Mouse (Mus musculus): ENCODE results near the gene Eid1. TPM values are rescaled to one million over a fixed set of nuclear protein-coding genes. Genes with fewer than 3 reads are reported as not detected.

The Eid1 gene
- polyA plus RNA-seq, 1 experiment from 2014 or later = 377 TPM

DNA sequence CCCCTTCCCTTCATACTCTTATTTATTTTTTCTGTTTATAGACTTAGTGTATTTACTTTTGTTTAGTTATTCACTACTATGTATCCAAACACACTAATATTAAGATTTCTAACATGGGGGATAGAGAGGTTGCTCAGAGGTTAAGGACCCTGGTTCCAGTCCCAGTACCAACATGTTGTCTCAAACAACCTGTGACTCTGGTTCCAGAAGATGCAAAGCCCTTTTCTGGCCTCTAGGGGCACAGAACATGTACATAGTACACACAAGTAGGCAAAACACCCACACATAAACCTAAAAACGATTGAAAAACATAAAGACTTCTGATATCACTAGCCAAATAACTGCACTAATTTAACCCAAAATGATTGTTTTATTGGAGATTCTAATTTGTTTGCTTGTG is 2.0 kb upstream of the Eid1 start:
- H3K4me1 ChIP-seq = peaks cover 10% of the 10 kb centered on the region
- WGBS = 42% methylated on average over 1 of the region's 1 CpGs
- ATAC-seq (ENCODE audit: low FRiP score) = no peak
- H3K9me3 ChIP-seq (replicated peaks) = no peaks in the 10 kb centered on the region
- H3K27ac ChIP-seq (replicated peaks) = no peak overlapping the region
- no peaks in the 10 kb centered on the region for H3K27me3 ChIP-seq (replicated peaks)
- no peak overlapping the region for H3K9ac ChIP-seq (replicated peaks)
- H3K4me2 ChIP-seq = no peak overlapping the region
- no peaks in the 10 kb centered on the region for H3K36me3 ChIP-seq
- H3K4me3 ChIP-seq (replicated peaks) = no peak overlapping the region

DNA sequence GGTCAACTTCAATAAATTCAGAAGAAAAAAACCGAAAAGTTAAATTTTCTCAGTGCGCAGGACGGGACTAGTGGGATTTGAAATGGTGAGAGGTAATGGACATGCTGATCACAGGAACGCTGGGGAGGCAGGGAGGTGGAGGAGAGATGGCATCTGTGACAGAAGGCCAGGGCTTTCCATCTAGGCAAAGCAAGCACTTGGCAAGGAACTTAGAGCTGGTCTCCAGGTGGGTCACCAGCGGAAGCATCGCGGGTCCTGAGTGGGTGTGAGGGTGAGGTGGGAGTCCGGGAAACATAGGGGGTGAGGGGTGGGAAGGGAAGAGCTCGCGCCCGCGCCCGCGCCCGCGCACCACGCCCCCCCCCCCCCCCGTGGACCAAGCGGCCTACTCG is 333 bp upstream of the Eid1 start:
- H3K27me3 ChIP-seq (replicated peaks) = no peaks in the 10 kb centered on the region
- ATAC-seq (ENCODE audit: low FRiP score) = no peak; the same call in 1 of the 2 replicates
- H3K4me3 ChIP-seq (replicated peaks) = peak overlapping the region; percentile 92
- H3K36me3 ChIP-seq = no peaks in the 10 kb centered on the region
- peak overlapping the region; percentile 47 for H3K9ac ChIP-seq (replicated peaks)
- peak overlapping the region; percentile 64 for H3K4me2 ChIP-seq
- H3K4me1 ChIP-seq = peaks cover 10% of the 10 kb centered on the region
- 23% methylated on average over 9 of the region's 20 CpGs for WGBS
- peak overlapping the region; percentile 98 for H3K27ac ChIP-seq (replicated peaks)
- no peaks in the 10 kb centered on the region for H3K9me3 ChIP-seq (replicated peaks)

DNA sequence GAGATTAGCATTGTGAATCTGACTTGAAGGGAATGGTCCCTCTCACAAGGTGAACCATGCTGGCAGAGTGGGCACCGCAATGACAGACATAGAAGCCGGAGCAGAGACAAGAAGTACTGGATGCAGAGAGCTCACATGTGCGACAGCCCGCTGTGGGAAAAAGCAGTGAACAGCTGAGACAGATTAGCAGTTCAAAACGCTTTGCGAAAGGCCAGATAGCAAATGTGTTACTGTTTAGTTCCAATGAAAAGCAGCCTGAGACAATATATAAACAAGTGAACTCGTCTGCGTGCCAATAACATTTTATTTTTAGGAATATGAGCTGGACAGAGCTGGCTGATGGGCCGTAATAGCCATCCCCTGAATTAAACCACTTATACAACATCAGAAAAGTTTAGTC is 8.9 kb downstream of the Eid1 start:
- no peak for ATAC-seq (ENCODE audit: low FRiP score)

DNA sequence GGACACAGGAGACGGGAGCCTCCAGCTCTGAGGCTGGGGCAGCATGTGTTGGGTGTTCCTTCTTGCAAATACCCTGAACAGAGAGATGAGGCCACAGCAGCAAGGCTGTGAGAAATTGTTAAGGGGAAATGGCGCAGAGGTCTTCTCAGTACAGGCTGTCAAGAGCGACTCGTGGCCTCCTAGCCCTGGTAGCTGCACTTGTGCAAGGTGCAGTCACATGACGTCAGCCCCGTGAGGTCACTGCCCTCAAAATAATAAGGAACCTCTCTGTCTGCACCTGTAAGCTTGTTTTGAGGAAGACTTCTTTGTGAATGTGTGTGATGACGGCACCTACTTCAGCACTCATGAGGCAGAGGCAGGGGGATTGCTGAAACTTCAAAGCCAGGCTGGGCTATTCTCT is 11.0 kb downstream of the Eid1 start:
- Histone ChIP-seq H3K4me1 (no peaks in the 10 kb centered on the region), H3K36me3 (no peaks in the 10 kb centered on the region), H3K9me3 (replicated peaks) (no peaks in the 10 kb centered on the region), H3K9ac (replicated peaks) (no peak overlapping the region), H3K27me3 (replicated peaks) (no peaks in the 10 kb centered on the region), H3K27ac (replicated peaks) (no peak overlapping the region), H3K4me3 (replicated peaks) (no peak overlapping the region), H3K4me2 (no peak overlapping the region)
- no peak for ATAC-seq (ENCODE audit: low FRiP score)
- 89% methylated on average over 7 of the region's 7 CpGs for WGBS

More for the DNA sequence above, 8.9 kb downstream of the Eid1 start:
- Histone ChIP-seq H3K9me3 (replicated peaks) (no peaks in the 10 kb centered on the region), H3K27me3 (replicated peaks) (no peaks in the 10 kb centered on the region), H3K27ac (replicated peaks) (no peak overlapping the region), H3K4me2 (no peak overlapping the region), H3K4me3 (replicated peaks) (no peak overlapping the region), H3K4me1 (no peaks in the 10 kb centered on the region), H3K36me3 (no peaks in the 10 kb centered on the region), H3K9ac (replicated peaks) (no peak overlapping the region)
- WGBS = 84% methylated on average over 9 of the region's 9 CpGs

DNA sequence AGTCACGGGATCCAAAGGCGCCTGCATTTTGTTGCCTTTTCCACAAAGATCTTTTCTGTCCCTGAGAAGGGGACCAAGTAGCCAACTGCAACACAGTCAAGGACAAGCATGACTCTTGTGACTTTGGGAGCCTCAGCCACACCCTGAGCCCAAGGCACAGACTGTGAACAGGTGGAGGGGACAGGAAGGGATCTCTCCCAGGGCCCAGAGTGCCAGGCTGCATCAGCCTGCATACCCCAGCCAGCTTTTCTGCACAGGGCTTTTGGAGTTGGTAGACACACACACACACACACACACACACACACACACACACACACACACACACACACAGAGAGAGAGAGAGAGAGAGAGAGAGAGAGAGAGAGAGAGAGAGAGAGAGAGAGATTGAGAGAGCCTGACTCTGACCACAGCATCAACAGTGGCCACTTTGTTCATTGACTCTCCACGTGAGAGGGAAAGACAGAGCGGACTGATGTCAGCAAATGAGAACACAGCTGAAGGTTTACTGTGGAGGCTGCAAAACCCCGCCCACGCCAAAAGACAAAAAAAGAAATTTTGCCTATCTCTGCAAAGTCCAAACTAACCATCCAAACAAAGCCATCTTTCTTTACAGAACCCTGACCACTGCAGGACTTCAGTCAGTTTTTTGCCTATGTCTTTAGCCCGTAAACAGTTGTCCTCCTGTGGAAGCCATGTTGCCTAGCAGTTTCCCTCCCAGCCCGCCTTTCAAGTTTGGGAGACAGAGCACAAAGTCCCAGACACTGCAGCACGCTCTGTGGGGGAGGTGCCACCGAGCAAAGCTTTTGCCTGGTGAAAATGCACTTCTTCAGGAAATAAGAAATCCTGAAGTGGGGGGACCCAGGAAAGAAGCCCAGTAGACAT is 11.9 kb downstream of the Eid1 start:
- H3K36me3 ChIP-seq = no peaks in the 10 kb centered on the region
- ATAC-seq (ENCODE audit: low FRiP score) = no peak
- WGBS = 61% methylated on average over 10 of the region's 10 CpGs

DNA sequence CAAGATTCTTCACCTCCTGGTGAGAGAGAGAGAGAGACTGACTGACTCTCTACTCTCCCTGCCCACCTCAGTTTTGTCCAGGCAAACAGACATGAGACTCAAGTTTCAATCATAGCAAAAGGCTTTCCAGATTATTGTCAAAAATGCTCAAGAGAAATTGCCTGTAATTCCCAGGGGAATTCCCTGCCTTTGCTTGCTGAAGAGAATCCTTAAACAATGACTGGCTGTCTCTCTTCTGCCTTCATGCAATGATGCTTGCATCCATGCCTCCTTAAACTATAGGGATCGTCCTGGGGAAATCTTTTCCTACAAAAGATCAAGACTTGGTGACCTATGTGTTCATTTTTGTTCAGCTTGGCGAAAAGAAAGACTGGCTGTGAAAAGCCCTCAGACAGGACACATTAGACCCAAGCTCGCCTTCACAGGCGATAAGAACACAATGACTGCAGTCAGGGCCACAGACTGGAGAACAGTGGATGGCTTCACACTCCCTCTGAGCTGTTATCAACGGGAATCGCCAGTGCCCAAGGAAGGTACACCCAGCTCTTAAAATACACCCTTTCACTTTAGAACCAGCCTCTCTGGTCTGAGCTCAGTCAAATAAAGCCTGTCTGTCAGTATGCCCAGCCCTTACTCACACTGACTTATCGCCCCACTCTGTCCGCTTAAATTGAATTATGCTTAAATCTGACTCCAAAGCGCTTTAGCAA is 12.7 kb downstream of the Eid1 start:
- Histone ChIP-seq H3K9ac (replicated peaks) (no peak overlapping the region), H3K36me3 (no peaks in the 10 kb centered on the region), H3K9me3 (replicated peaks) (no peaks in the 10 kb centered on the region), H3K27ac (replicated peaks) (0 out of 2 replicates have a peak overlapping the region, but pooled peaks have one; percentile 9), H3K27me3 (replicated peaks) (no peaks in the 10 kb centered on the region), H3K4me3 (replicated peaks) (no peak overlapping the region), H3K4me1 (no peaks in the 10 kb centered on the region), H3K4me2 (no peak overlapping the region)
- 62% methylated on average over 9 of the region's 9 CpGs for WGBS
- ATAC-seq (ENCODE audit: low FRiP score) = no peak

More for the DNA sequence above, 11.9 kb downstream of the Eid1 start:
- Histone ChIP-seq H3K9ac (replicated peaks) (no peak overlapping the region), H3K4me2 (no peak overlapping the region), H3K9me3 (replicated peaks) (no peaks in the 10 kb centered on the region), H3K4me3 (replicated peaks) (no peak overlapping the region), H3K27ac (replicated peaks) (0 out of 2 replicates have a peak overlapping the region, but pooled peaks have one; percentile 9), H3K4me1 (no peaks in the 10 kb centered on the region), H3K27me3 (replicated peaks) (no peaks in the 10 kb centered on the region)

DNA sequence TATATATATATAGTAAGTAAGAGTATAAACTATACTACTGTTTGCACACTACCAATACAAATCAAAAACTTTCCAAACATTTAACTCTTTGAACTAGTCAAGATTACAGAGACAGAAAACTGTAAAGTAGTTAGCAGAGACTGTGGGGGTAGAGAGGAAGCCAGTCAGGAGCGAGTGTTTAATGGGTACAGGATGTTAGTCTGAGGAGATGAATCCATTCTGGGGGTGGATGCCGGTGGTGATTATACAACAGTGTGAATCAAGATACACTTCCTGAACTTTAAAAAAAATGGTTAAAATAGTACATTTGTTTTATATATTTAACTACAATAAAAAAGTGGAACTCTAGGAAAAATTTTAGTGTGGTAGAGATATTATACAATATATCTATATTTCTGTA is 19.1 kb downstream of the Eid1 start:
- Histone ChIP-seq H3K4me3 (replicated peaks) (no peak overlapping the region), H3K4me2 (no peak overlapping the region), H3K27ac (replicated peaks) (no peak overlapping the region), H3K27me3 (replicated peaks) (no peaks in the 10 kb centered on the region), H3K36me3 (no peaks in the 10 kb centered on the region), H3K9me3 (replicated peaks) (no peaks in the 10 kb centered on the region), H3K9ac (replicated peaks) (no peak overlapping the region), H3K4me1 (0 out of 2 replicates have a peak, but pooled peaks cover 2% of the 10 kb centered on the region)
- no peak for ATAC-seq (ENCODE audit: low FRiP score)
- WGBS = 95% methylated on average over 2 of the region's 2 CpGs

DNA sequence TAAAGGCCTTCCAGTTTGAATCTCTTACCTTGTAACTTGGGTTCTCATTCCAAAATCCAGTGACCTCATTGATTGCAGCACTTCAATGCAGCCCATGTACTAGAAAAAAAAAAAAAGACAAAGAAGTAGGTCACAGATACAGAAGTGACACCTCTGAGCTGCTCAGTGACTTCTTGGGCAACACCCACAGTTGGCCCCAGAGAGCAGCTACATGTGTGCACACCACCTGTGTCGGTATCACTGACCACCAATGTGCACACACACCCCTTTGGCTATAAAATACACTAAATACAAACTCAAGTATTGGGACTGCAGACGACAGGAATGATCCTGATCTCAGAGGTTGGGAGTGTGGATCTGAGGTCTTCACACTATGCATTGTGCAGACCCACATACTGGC is 21.9 kb downstream of the Eid1 start:
- H3K27me3 ChIP-seq (replicated peaks) = no peaks in the 10 kb centered on the region
- no peak for ATAC-seq (ENCODE audit: low FRiP score)
- H3K4me2 ChIP-seq = no peak overlapping the region
- no peaks in the 10 kb centered on the region for H3K9me3 ChIP-seq (replicated peaks)
- H3K36me3 ChIP-seq = no peaks in the 10 kb centered on the region
- WGBS = 93% methylated on average over 2 of the region's 2 CpGs
- H3K27ac ChIP-seq (replicated peaks) = no peak overlapping the region
- 0 out of 2 replicates have a peak, but pooled peaks cover 2% of the 10 kb centered on the region for H3K4me1 ChIP-seq
- H3K9ac ChIP-seq (replicated peaks) = no peak overlapping the region
- H3K4me3 ChIP-seq (replicated peaks) = no peak overlapping the region

DNA sequence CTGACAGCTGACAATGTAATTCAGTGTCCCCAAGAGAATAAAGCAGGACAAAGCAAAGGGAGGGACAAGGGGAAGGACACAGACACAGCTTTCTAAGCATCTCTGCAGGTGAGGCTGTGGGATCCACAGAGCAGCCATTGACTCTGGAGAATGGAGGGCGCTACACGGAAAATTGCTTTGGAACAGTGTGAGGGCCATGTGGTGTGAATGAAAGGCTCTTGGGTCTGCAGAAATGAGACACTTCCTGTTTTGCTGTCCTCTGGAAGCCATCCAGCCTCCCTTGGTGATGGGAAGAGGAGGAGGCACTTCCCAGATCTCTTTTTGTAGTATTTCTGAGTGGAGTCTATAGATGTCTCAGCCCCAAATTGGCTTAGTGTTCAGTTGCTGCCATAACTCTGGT is 23.3 kb downstream of the Eid1 start:
- no peaks in the 10 kb centered on the region for H3K36me3 ChIP-seq
- H3K4me1 ChIP-seq = 0 out of 2 replicates have a peak, but pooled peaks cover 2% of the 10 kb centered on the region
- no peak overlapping the region for H3K9ac ChIP-seq (replicated peaks)
- H3K9me3 ChIP-seq (replicated peaks) = no peaks in the 10 kb centered on the region
- WGBS = 50% methylated on average over 2 of the region's 2 CpGs
- no peaks in the 10 kb centered on the region for H3K27me3 ChIP-seq (replicated peaks)
- 0 out of 2 replicates have a peak overlapping the region, but pooled peaks have one; percentile 3 for H3K27ac ChIP-seq (replicated peaks)
- no peak overlapping the region for H3K4me3 ChIP-seq (replicated peaks)
- H3K4me2 ChIP-seq = no peak overlapping the region
- ATAC-seq (ENCODE audit: low FRiP score) = no peak

DNA sequence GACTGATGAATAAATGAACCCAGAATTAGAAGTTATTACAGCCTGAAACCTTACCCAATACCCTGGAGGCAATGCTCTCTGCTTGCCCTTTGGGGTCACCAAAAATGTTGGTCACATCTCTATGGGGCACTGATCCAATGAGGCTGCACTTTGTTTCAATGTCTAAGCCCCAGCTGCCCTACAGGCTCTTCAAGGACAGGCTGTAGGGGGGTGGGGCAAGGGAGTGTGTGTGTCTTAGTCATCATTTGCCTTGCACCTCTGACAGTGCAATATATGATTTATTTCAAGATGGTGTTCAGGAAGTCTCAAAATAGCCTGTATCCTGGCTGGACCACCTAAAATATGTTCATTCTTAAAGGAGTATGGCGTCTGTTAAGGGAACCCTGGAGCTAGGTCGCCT is 28.7 kb downstream of the Eid1 start:
- Histone ChIP-seq H3K4me2 (no peak overlapping the region), H3K9me3 (replicated peaks) (no peaks in the 10 kb centered on the region), H3K27me3 (replicated peaks) (no peaks in the 10 kb centered on the region), H3K4me3 (replicated peaks) (no peak overlapping the region), H3K4me1 (no peaks in the 10 kb centered on the region; the same call in 1 of the 2 replicates), H3K9ac (replicated peaks) (no peak overlapping the region), H3K27ac (replicated peaks) (no peak overlapping the region), H3K36me3 (no peaks in the 10 kb centered on the region)
- no peak for ATAC-seq (ENCODE audit: low FRiP score)
- WGBS = 90% methylated on average over 2 of the region's 2 CpGs

DNA sequence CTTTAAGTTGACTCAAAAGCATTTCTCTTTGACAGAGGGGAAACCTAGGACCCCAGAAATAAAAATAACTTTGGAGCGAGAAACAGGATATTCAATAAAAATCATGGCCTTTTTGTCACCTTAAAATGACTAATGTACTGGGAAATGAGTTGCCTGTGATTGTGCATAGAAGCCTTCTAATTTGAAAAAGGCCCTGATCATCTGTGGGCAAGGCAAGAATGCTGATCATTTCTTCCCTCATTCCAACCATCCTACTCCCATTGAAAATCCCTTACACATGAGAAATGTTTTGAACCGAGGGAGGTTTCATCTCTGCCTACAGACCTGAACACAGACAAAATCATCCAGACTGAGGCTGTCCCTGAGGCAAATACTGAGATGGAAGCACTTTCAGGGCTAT is 30.0 kb downstream of the Eid1 start:
- Histone ChIP-seq H3K9ac (replicated peaks) (no peak overlapping the region), H3K27ac (replicated peaks) (no peak overlapping the region), H3K4me2 (no peak overlapping the region), H3K36me3 (no peaks in the 10 kb centered on the region), H3K4me1 (no peaks in the 10 kb centered on the region; the same call in 1 of the 2 replicates), H3K9me3 (replicated peaks) (no peaks in the 10 kb centered on the region), H3K27me3 (replicated peaks) (no peaks in the 10 kb centered on the region), H3K4me3 (replicated peaks) (no peak overlapping the region)
- WGBS = 89% methylated on average over 2 of the region's 2 CpGs
- ATAC-seq (ENCODE audit: low FRiP score) = no peak

All from neural tube, embryonic 15.5 days (tissue).